12 mouse cellular contexts compared by ENCODE assay signal in the genomic region with DNA sequence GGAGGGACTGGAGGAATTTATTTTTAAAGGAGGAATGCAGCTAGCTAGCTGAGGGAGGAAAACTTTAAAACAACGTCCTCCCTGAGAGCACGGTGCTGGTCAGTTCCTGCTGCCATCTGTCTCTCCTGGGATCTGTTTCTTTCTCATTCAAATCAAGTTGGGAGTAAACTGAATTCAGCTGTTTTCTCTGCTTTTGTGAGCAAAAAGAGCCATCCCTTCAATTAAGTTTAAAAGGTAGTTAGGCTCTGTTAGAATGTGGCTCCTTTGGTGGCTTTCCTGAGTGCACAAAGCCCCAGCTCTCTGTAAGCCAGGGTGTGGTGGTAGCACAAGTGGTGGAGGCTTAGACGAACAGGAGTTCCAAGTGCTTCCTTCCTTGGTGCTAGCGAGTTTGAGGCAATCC. TPM values are rescaled to one million over a fixed set of nuclear protein-coding genes. Genes with fewer than 3 reads are reported as not detected.
DNase-seq lines count a peak whose midpoint lies in the region; ATAC-seq and TF ChIP-seq lines count a peak whose summit lies in the region.
"Had no signal": no experiment of that assay in that cellular context is flagged by ENCODE, and none has a peak within 500 bp of the region (broad histone marks: within the 10 kb centered on the region; RNA-seq: fewer than 3 reads in every experiment).

No protein-coding gene starts in this region.

- no peak overlapping the region for H3K4me3 ChIP-seq in kidney, adult 2 months (ENCODE audit: insufficient read depth, low read depth, low read length)
- H3K4me3 ChIP-seq in forebrain, postnatal 0 days (ENCODE audit: low read depth, low read length), result no peak overlapping the region
- no peak overlapping the region for H3K4me3 ChIP-seq in myocyte

- H3K79me2 ChIP-seq in myocyte (ENCODE audit: control insufficient read depth, insufficient read depth), result peaks cover 56% of the 10 kb centered on the region

- ATAC-seq in forebrain, postnatal 0 days, result no peak
- no peak for ATAC-seq in granulocyte monocyte progenitor cell, adult 5-6 weeks (replicated peaks; ENCODE audit: poor library complexity, severe bottlenecking)

- peak overlapping the region; percentile 68 for H3K27ac ChIP-seq in kidney, adult 2 months (ENCODE audit: insufficient read depth, low read depth, low read length)
- H3K27ac ChIP-seq in forebrain, postnatal 0 days (ENCODE audit: low read depth, low read length), result no peak overlapping the region

- TF ChIP-seq POLR2A in kidney, adult 2 months (IDR thresholded peaks at IDR 0.05; ENCODE audit: low read depth, low read length), result no peak
- no peak for TF ChIP-seq POLR2A in myocyte (IDR thresholded peaks at IDR 0.05; ENCODE audit: insufficient read length, low read depth)

- no peak overlapping the region for H3ac ChIP-seq in myocyte (ENCODE audit: control insufficient read depth, insufficient read length)

- DNase-seq in kidney, adult 2 months, result no peak
- no peak for DNase-seq in kidney, postnatal 25 days
- peak; percentile 57 for DNase-seq in WW6 (ENCODE audit: low read depth, low spot score)
- DNase-seq in forebrain, postnatal 0 days, result no peak
- no peak for DNase-seq in heart, adult 9 months (ENCODE audit: low spot score in 2 of 2)
- no peak for DNase-seq in adrenal gland, adult 18-20 months (ENCODE audit: low spot score in 2 of 2)
- DNase-seq: cerebellum, adult 9-10 months; lung, adult 2 months had no signal

- H3K9me3 ChIP-seq in forebrain, postnatal 0 days (ENCODE audit: low read length), result no peaks in the 10 kb centered on the region

- H3K27me3 ChIP-seq in kidney, adult 2 months (replicated peaks; ENCODE audit: control insufficient read depth, insufficient read depth, low read length), result no peaks in the 10 kb centered on the region
- no peaks in the 10 kb centered on the region for H3K27me3 ChIP-seq in forebrain, postnatal 0 days (ENCODE audit: insufficient read depth, low read length)
- no peaks in the 10 kb centered on the region for H3K27me3 ChIP-seq in myocyte (ENCODE audit: control insufficient read depth, insufficient read depth, insufficient read length)

- no peak overlapping the region for H3K9ac ChIP-seq in forebrain, postnatal 0 days

- WGBS in kidney, adult 2 months, result 40% methylated on average over 4 of the region's 4 CpGs
- 14% methylated on average over 4 of the region's 4 CpGs for WGBS in forebrain, postnatal 0 days

- TF ChIP-seq CTCF in kidney, adult 2 months (conservative IDR thresholded peaks at IDR 0.05; ENCODE audit: insufficient read depth, insufficient read length, low read depth, low read length), result no peak
- TF ChIP-seq CTCF in forebrain, postnatal 0 days (IDR thresholded peaks at IDR 0.05; ENCODE audit: low read depth), result no peak

- peak overlapping the region; percentile 13 for H3K4me2 ChIP-seq in forebrain, postnatal 0 days (ENCODE audit: low read depth)
- peak overlapping the region; percentile 22 for H3K4me2 ChIP-seq in myocyte (ENCODE audit: low read depth)

- H3K4me1 ChIP-seq in kidney, adult 2 months (ENCODE audit: control insufficient read depth, insufficient read depth, low read length), result peaks cover 21% of the 10 kb centered on the region
- peaks cover 15% of the 10 kb centered on the region; the same call in 1 of the 2 replicates for H3K4me1 ChIP-seq in forebrain, postnatal 0 days (ENCODE audit: insufficient read depth)

- H3K36me3 ChIP-seq in kidney, adult 2 months (ENCODE audit: control insufficient read depth, insufficient read depth, low read length), result no peaks in the 10 kb centered on the region
- peaks cover 2% of the 10 kb centered on the region; the same call in 1 of the 2 replicates for H3K36me3 ChIP-seq in forebrain, postnatal 0 days (ENCODE audit: insufficient read depth)
- H3K36me3 ChIP-seq in myocyte (ENCODE audit: control insufficient read depth, insufficient read depth), result peaks cover 5% of the 10 kb centered on the region

TF ChIP-seq in myocyte, 11 proteins besides CTCF, POLR2A, EP300 and RAD21:
- TF ChIP-seq USF1 (IDR thresholded peaks at IDR 0.05; ENCODE audit: low read depth), result no peak
- TF ChIP-seq E2F4 (IDR thresholded peaks at IDR 0.05; ENCODE audit: insufficient read depth), result no peak
- no peak for TF ChIP-seq MYOD1 (IDR thresholded peaks at IDR 0.05; ENCODE audit: control insufficient read depth in 1 of 3, insufficient read length in 2 of 3, low read depth in 2 of 3)
- no peak for TF ChIP-seq CEBPB (IDR thresholded peaks at IDR 0.05; ENCODE audit: insufficient read depth, poor library complexity, severe bottlenecking)
- no peak for TF ChIP-seq TCF12 (IDR thresholded peaks at IDR 0.05; ENCODE audit: insufficient read depth, poor library complexity, severe bottlenecking)
- TF ChIP-seq SRF (IDR thresholded peaks at IDR 0.05; ENCODE audit: control insufficient read depth, insufficient read length, low read depth), result no peak
- no peak for TF ChIP-seq REST (IDR thresholded peaks at IDR 0.05; ENCODE audit: insufficient read depth, insufficient read length)
- TF ChIP-seq MYOG (IDR thresholded peaks at IDR 0.05; ENCODE audit: control insufficient read depth in 1 of 3, insufficient read depth in 1 of 3, insufficient read length in 2 of 3, low read depth in 2 of 3), result no peak
- TF ChIP-seq POLR2AphosphoS2 (IDR thresholded peaks at IDR 0.05; ENCODE audit: insufficient read length, low read depth), result no peak
- no peak for TF ChIP-seq MAX (IDR thresholded peaks at IDR 0.05; ENCODE audit: low read depth)
- no peak for TF ChIP-seq TCF3 (IDR thresholded peaks at IDR 0.05; ENCODE audit: insufficient read length, low read depth)

RNA-seq across cellular contexts. Expression of a gene that starts 2.4 kb away (rescaled TPM):
- 37.9 and 38.9 TPM in 2 replicates for polyA plus RNA-seq in kidney, adult 2 months (2012; rRNA removed)
- 39.4 and 41.6 TPM in 2 replicates for total RNA-seq in forebrain, postnatal 0 days (2014; rRNA removed)
- polyA plus RNA-seq in forebrain, postnatal 0 days (2015; fragmentation: Nextera tagmentation; extraction: Ambion mirVana), result 4.5 and 6.8 TPM in 2 replicates
- polyA plus RNA-seq in myocyte (2012; fragmentation: generic; extraction: Trizol), result 10.7 TPM
- 29.1 and 36.5 TPM in 2 replicates for total RNA-seq in granulocyte monocyte progenitor cell, adult 5-6 weeks (2014; fragmentation: Nextera tagmentation)
- total RNA-seq in granulocyte monocyte progenitor cell, adult 5-6 weeks (2017), result 24.7 and 25.2 TPM in 2 replicates
- 10 to 100 TPM; 31.0 to 34.2 TPM for total RNA-seq in adrenal gland, adult 18-20 months (2021)

RNA-seq across cellular contexts. Expression of a gene that starts 42.0 kb away (rescaled TPM):
- 0.12 and 1.1 TPM in 2 replicates for polyA plus RNA-seq in kidney, adult 2 months (2012; rRNA removed)
- 0.08 TPM in 1 of 2 replicates, not detected in the other for total RNA-seq in forebrain, postnatal 0 days (2014; rRNA removed)
- not detected in 2 replicates for polyA plus RNA-seq in forebrain, postnatal 0 days (2015; fragmentation: Nextera tagmentation; extraction: Ambion mirVana)
- not detected for polyA plus RNA-seq in myocyte (2012; fragmentation: generic; extraction: Trizol)
- 18.7 and 25.6 TPM in 2 replicates for total RNA-seq in granulocyte monocyte progenitor cell, adult 5-6 weeks (2014; fragmentation: Nextera tagmentation)
- total RNA-seq in granulocyte monocyte progenitor cell, adult 5-6 weeks (2017), result 10.5 and 14.7 TPM in 2 replicates
- total RNA-seq in adrenal gland, adult 18-20 months (2021), result under 1 TPM in 1 of 2 experiments, not detected in 1; 0.38 TPM
- total RNA-seq: left cerebral cortex, adult 18-20 months had no signal
- polyA plus RNA-seq: adrenal gland, adult 2 months had no signal

Comparison
In these comparisons a context has a peak if more than half of its experiments do, and no peak if none do; other contexts are left out.
1. RNA of a gene that starts 42.0 kb away (total RNA-seq): 10.5 to 25.6 TPM in granulocyte monocyte progenitor cell, adult 5-6 weeks; 0.38 TPM in adrenal gland, adult 18-20 months and 0.08 TPM in forebrain, postnatal 0 days; every median in the first group is over 4 times any median in the second.